Mouse (Mus musculus): ENCODE results near the gene Pitpnm2.
"Not testable (repeated sequence)": the region's sequence is repeated elsewhere in the genome, so short reads cannot be mapped to it uniquely, and the experiment has no call there.

The Pitpnm2 gene

DNA sequence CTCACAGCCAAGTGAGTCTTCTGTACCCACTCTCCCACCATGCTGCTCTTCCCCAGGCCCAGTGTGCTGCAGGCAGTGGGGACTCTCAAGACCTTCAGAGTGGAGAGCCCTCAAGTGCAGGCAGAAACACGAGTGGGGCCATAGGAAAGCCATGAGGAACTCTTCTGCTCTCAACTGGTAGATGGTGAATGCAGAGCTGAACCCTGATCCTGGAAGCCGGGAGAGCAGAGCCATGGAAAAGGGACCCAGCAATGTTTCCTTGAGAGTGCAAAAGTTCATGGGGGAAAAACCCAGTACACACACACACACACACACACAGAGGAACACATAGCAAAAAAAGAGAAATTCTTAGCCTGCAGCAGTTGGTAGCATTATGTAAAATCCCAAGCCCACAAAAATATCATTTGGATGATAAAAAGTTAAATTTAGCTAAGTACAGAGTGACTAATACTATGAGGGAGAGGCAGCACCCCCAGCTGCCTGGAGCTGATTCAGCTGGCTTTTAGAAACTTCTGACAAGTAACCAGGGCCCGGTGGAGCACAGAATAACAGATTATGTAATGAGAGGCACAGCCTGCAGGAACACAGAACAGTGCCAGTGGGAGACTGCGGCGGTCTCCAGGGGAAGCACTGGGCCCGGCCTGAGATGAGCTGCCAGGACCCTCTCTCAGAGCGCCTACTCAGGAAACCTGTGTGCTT, 28.4 kb downstream of the Pitpnm2 start:
- no peak for DNase-seq (ENCODE audit: low read depth)

DNA sequence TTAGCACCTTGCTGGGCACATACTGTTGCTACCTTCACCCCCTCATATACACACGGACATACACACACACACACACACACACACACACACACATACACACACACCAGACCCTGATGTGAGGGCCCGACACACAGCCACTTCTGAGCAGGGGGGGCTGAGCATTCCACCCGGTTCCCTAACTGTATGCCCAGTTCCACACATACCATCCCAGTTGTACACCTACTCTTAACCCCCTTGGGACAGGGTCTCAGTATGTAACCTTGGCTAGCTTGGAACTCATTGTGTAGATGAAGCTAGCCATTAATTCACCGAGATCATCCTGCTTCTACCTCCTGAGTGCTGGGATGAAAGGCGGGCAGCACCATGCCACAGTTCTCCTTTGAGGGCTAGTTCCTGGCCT, 29.0 kb downstream of the Pitpnm2 start:
- no peak for DNase-seq (ENCODE audit: low read depth)

DNA sequence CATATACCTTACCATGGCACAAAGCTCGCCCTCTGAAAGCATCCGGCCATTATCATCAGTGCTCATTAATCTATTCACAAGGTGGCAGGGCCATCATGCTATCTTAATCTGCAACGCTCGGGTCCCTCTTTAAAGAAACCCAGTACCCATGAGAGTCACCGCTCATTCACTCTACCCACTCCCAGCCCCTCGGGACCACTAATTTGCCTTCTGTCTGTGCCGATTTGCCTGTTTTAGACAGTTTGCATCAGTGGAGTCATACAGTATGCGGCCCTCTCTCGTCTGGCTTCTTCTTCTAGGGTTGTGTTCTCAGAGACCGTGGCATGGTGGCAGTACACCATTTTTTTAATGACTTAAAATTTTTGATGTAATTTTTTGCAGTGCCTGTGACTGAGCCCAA, 30.1 kb downstream of the Pitpnm2 start:
- DNase-seq (ENCODE audit: low read depth) = no peak

DNA sequence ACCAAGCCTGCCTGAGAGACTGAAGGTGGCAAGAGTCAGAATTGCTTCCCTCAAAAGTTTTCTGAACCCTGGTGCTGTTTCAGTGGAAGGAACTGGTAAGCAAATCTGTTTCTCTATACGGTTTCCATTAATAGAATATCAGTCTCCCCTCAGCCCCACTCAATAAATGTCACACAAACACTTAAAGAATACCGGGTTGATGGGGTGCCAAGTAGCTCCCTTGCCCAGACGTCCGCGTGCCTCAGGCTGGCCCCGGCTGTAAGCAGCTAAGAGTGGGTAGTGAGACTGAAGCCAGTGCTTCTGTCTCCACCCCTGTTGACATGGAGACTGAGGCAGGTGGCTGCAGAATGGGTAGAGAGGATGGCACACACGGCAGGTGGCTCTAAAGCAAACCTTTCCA, 30.6 kb downstream of the Pitpnm2 start:
- no peak for DNase-seq (ENCODE audit: low read depth)

GRCm38 (mm10) chr5:124217566-124218249, 31.9 kb downstream of the Pitpnm2 start:
- DNase-seq (ENCODE audit: low read depth) = peak; percentile 30

DNA sequence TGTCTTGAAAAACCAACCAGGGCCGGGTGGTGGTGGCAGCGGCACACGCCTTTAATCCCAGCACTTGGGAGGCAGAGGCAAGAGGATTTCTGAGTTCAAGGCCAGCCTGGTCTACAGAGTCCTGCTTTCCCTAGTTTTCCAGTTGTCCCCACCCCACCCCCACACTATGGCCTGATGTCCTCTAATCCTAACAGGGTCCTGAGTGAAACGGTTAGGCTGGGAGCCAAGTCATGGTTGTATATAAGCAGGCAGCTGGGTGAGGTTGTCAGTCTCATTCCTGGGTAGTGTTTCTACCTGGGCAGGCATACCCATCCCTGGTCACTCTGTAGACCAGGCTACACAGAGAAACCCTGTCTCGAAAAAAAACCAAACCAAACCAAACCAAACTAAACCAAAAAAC, 32.5 kb downstream of the Pitpnm2 start:
- not testable (repeated sequence) for DNase-seq (ENCODE audit: low read depth)

- no peak for DNase-seq (ENCODE audit: low read depth)
Measured at GRCm38 (mm10) chr5:124216403-124216802, 33.2 kb downstream of the Pitpnm2 start.

DNA sequence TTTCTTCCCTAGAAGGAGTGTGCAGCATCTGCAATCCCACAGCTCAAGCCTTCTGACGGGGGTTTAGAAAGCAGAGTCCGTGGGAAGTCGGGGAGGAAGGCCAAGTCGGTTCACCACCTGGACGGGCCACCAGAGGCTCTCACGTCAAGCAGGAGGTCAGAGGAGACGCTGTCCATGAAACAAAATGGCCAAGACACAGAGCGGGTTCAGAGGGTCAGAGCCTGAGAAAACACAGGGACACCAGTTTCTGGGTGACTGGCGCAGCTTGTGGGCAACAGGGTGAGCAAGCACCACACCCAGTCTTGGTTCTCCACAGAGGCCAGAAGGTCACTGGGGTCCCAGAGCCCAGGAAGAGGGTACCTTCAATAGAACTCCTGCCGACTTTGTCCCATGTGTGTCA, 33.9 kb downstream of the Pitpnm2 start:
- DNase-seq (ENCODE audit: low read depth) = peak; percentile 31

DNA sequence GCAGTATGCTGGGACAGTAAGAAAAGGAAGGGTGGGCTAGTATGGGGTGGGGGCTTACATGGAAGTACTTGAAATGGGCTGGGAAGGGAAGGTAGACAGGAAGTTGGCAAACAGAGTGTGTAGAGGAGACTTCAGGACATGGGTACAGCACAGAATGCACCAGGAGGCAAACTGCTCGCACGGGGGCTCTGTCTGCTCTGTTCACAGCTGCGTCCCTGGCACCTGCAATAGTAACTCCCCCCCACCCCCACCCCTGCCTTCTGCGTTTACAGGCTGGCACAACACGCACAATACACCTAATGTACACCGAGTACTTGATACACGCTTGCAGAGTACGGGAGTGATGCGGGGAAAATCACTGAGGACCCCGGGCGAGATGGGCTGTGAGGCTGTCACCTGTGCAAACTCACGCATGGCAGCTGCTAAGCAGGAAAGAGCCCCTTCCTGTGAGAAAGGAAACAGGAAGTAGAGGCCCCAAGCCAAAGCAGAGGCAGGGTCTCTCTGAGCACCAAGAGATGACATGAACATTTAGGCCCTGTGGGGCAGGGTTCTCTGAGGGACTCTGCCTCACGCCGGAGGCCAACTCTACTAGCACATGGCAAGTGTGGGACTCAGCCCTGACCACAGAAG, 34.9 kb downstream of the Pitpnm2 start:
- peak; percentile 82 for DNase-seq (ENCODE audit: low read depth)

DNA sequence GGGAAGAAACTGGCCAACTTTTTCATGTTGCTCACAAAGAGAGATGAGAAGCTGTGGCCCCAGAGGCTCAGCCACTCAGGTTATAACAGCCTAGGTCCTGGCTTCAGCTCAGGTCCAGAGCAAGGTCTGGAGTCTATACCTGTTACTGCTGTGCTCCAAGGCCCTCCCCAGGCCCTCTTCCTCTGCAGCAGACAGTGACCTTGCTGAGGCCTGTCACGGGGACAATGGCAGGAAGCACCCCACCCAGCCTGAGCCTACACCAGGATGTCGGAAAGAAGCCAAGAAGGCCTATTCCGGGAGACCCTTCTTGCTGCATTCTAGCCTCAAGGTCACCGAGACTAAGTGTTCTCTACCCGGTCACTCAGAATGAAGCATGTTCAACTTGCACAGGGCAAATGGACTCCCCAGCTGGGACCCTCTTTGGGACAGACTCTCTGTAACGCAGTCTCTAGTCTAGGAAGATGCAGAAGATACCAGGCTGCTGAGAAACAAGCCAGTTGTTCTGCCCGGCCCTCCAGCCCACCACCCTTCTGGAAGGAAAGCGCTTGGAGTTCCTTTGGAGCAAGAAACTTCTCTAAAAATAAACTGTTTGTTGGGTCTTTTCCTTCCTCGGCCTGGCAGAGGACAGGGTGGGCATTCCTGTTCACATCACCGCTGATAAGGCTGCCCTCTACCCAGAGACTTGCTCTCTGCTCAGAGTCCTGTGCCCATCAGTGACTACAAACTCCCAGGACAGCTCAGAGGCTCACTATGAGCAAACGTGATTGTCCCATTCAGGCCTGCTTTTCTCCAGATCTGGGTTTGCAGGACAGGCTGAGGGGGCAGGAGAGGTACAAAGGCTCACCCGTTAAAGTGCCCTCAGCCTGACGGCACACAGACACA, 35.7 kb downstream of the Pitpnm2 start:
- peak; percentile 72 for DNase-seq (ENCODE audit: low read depth)

- DNase-seq (ENCODE audit: low read depth) = no peak
Measured at GRCm38 (mm10) chr5:124211669-124212068, 37.9 kb downstream of the Pitpnm2 start.

DNA sequence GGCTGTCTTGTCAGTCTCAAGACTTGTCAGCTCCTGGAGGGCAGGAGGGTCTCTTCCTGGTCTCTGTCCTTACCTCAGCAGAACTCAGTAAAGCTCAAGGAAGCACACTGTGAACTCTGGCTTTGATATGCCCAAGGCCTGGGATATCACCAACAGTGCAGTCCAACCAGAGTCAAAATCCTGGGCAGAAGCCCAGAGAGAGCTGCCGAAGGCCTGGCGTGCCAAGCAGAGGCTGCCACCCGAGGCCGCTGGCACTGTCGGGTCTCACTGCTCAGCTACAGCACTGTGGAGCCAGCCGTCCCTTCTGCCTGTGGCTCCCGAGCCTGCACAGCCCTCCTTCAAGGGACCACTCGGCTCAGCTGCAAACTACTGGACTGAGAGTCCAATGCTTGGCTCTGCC, 38.3 kb downstream of the Pitpnm2 start:
- no peak for DNase-seq (ENCODE audit: low read depth)

DNA sequence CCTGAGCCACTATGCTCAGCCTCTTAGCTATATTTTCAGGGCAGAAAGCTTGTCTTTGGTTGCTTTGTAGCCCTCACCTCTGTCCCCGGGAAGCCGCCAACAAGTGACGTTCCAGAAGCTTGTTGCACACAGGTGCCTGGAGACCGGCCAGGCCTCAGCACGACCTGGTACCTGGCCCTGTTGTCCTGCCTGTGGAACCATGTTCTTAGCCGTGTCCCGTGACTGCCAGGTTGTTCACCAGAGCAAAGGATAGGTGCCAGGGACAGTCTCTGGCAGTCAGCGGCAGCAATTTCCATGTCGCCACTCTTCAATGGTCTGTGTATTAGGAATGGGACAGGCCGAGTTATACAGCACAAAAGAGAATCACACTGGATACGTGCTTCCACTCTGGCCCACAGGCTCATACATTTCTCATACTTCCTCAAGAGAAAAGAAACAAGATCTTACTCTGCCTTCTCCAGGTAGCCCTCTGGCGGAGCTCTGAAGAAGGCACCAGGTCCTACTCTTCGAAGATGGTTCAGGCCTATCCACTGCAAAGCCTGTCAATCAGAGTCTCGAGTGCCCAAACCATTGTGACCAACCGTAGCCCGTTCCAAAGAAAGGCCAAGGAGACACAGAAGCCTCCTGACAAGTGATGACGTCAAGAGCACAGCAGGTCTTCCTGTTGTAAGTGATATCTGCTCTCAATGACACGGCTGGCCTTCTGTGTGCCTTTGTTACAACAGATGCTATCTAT, 39.1 kb downstream of the Pitpnm2 start:
- peak; percentile 50 for DNase-seq (ENCODE audit: low read depth)

DNA sequence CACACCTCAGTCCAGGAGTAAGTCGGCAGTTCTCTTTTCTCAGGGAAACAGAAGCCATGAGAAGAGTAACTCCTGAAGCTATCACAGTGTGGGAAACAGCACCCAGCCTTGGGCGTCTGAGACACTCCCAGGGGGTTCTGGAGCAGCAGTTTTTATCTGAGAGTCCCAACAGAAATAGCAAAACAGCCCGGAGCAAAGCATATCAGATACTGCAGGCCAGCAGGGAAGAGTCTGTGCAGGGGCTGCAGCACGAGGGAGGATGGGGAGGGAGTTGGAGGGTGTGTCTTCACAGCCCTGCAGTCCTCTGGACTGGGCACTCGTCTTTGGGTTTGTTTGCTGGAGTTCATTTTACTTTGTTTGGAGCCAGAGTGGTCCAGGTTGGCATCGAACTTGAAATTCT, 39.7 kb downstream of the Pitpnm2 start:
- no peak for DNase-seq (ENCODE audit: low read depth)

DNA sequence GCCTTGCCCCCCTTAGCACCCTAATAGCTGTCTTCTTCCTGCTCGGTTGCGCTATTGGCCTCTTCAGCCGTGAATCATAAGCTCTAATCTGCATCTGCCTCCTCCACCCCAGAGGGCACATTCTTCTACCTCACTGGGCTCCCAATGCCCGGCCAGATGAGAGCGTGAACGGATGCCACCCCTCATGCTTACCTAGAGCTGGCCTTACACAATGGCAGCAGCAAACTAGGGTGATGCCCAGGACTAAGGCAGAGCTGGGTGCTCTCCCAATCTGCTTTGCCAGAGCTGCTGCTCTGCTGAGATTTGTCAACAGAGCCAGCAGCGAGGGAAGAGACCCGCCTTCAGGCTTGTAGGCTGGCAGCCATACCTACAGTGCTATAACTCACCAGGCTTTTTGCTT, 41.5 kb downstream of the Pitpnm2 start:
- no peak for DNase-seq (ENCODE audit: low read depth)

GRCm38 (mm10) chr5:124206481-124207038, 43.0 kb downstream of the Pitpnm2 start:
- no peak for DNase-seq (ENCODE audit: low read depth)

GRCm38 (mm10) chr5:124205809-124206380, 43.7 kb downstream of the Pitpnm2 start:
- no peak for DNase-seq (ENCODE audit: low read depth)

GRCm38 (mm10) chr5:124205211-124205610, 44.3 kb downstream of the Pitpnm2 start:
- no peak for DNase-seq (ENCODE audit: low read depth)

DNA sequence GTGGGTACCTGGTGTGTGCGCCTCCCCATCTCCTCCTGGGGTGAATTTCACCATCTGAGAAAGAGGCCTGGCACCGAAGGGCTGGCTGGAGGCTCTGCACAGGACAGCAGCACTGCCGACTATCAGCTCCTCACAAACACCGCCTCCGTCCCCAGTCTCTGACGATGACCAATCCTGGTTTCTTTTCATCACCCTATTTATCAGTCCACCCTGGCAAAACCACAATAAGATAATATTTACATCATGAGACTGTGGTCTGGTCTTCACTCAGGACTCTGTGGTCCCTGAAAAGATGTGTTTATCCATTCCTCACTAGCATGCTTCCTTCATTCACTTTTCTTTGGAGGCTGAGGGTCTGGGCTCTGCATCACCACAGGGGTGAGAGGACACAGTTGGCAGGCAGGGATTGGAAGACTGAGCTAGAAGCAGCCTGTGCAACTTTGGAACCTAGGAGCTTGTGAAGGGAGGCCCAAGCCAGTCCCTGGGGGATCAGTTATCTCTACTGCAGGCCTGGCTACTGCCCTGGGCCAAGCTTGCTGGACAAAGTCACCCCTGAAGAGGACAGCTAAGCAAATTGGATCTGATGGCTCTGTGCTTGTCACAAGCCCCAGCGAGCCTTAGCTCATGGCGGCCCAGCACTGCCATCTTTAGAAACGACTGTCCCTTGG, 45.3 kb downstream of the Pitpnm2 start:
- DNase-seq (ENCODE audit: low read depth) = no peak

- DNase-seq (ENCODE audit: low read depth) = no peak
Measured at GRCm38 (mm10) chr5:124203251-124203650, 46.3 kb downstream of the Pitpnm2 start.

Data from induced T-regulatory cell, adult 2 months (primary cell).